Mouse (Mus musculus): Measurements from ENCODE around the gene Btg2. TPM values are rescaled to one million over a fixed set of nuclear protein-coding genes. Genes with fewer than 3 reads are reported as not detected.

The Btg2 gene
- 43.7 TPM for polyA plus RNA-seq (2014; fragmentation: Illumina TruSeq; extraction: RNeasy Lipid Tissue Mini Kit (QIAGEN cat#74804); ENCODE audit: low read depth, low replicate concordance)

GRCm38 (mm10) chr1:134078802-134079476 is at the start of gene Btg2:
Gene Btg2 (minus strand): TSS chr1:134079120.

DNA sequence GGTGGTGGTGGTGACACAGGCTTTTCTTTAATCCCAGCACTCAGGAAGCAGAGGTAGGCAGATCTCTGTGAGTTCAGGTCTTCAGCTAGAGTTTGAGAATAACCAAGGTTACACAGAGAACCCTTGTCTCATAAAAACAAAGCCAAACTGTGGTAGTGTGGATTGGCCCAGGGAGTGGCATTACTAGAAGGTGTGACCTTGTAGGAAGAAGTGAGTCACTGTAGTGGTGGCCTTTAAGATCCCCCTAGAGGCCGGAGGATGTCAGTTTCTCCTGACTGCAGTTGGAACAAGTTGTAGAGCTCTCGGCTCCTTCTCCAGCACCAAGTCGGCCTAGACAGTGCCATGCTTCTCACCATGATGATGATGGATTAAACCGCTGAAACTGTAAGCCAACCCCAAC is 32.1 kb upstream of the Btg2 start, which contains the start of gene Chit1:
Gene Chit1 (plus strand): TSS at position 264 of the 400 bp plus-strand sequence.

GRCm38 (mm10) chr1:134037172-134037571 is 41.7 kb downstream of the Btg2 start, which contains the start of gene Fmod:
Gene Fmod (plus strand): TSS chr1:134037254.

Other genes with a start within 250 kb of the Btg2 start
- gene Optc, start 171.1 kb downstream of the Btg2 start, polyA plus RNA-seq (2014; fragmentation: Illumina TruSeq; extraction: RNeasy Lipid Tissue Mini Kit (QIAGEN cat#74804); ENCODE audit: low read depth, low replicate concordance), result 0.73 TPM
- 45.2 TPM for gene Prelp, start 157.7 kb downstream of the Btg2 start, polyA plus RNA-seq (2014; fragmentation: Illumina TruSeq; extraction: RNeasy Lipid Tissue Mini Kit (QIAGEN cat#74804); ENCODE audit: low read depth, low replicate concordance)
- 13.1 TPM for gene Fmod, start 41.9 kb downstream of the Btg2 start, polyA plus RNA-seq (2014; fragmentation: Illumina TruSeq; extraction: RNeasy Lipid Tissue Mini Kit (QIAGEN cat#74804); ENCODE audit: low read depth, low replicate concordance)
- gene Chit1, start 32.1 kb upstream of the Btg2 start, polyA plus RNA-seq (2014; fragmentation: Illumina TruSeq; extraction: RNeasy Lipid Tissue Mini Kit (QIAGEN cat#74804); ENCODE audit: low read depth, low replicate concordance), result not detected
- gene Chil1, start 103.1 kb upstream of the Btg2 start, polyA plus RNA-seq (2014; fragmentation: Illumina TruSeq; extraction: RNeasy Lipid Tissue Mini Kit (QIAGEN cat#74804); ENCODE audit: low read depth, low replicate concordance), result 0.71 TPM
- not detected for gene Mybph, start 114.3 kb upstream of the Btg2 start, polyA plus RNA-seq (2014; fragmentation: Illumina TruSeq; extraction: RNeasy Lipid Tissue Mini Kit (QIAGEN cat#74804); ENCODE audit: low read depth, low replicate concordance)
- gene Adora1, start 156.3 kb upstream of the Btg2 start, polyA plus RNA-seq (2014; fragmentation: Illumina TruSeq; extraction: RNeasy Lipid Tissue Mini Kit (QIAGEN cat#74804); ENCODE audit: low read depth, low replicate concordance), result 9.8 TPM
- not detected for gene Myog, start 210.9 kb upstream of the Btg2 start, polyA plus RNA-seq (2014; fragmentation: Illumina TruSeq; extraction: RNeasy Lipid Tissue Mini Kit (QIAGEN cat#74804); ENCODE audit: low read depth, low replicate concordance)

Data from heart, adult 10 weeks (tissue).